Mouse (Mus musculus) limb, embryonic 10.5 days (tissue): ENCODE results near the gene Sass6. TPM values are rescaled to one million over a fixed set of nuclear protein-coding genes. Genes with fewer than 3 reads are reported as not detected.
"Not testable (repeated sequence)": the region's sequence is repeated elsewhere in the genome, so short reads cannot be mapped to it uniquely, and the experiment has no call there.

ENCODE experiments used
- DNase-seq: peaks from one replicate; pipeline ENCODE4 v3.0.0-alpha.2; 2017; ENCODE audit warnings: low spot score
- H3K27ac ChIP-seq: fragments of 300-500 bp; sonication (generic); 2 replicates; pipeline ENCODE4 v1.5.1; 2016; ENCODE audit warnings: mild to moderate bottlenecking
- H3K27me3 ChIP-seq: fragments of 300-500 bp; sonication (generic); 2 replicates; pipeline ENCODE4 v1.6.1; 2016; ENCODE audit warnings: low read depth, mild to moderate bottlenecking; ENCODE audit not compliant: poor library complexity, severe bottlenecking
- H3K36me3 ChIP-seq: fragments of 300-500 bp; sonication (generic); 2 replicates; pipeline ENCODE4 v1.6.1; 2016; ENCODE audit warnings: mild to moderate bottlenecking, moderate library complexity
- H3K4me1 ChIP-seq: fragments of 300-500 bp; sonication (generic); 2 replicates; pipeline ENCODE4 v1.6.1; 2016
- H3K4me3 ChIP-seq: fragments of 300-500 bp; sonication (generic); 2 replicates; pipeline ENCODE4 v1.5.1; 2016; ENCODE audit warnings: mild to moderate bottlenecking, moderate library complexity
- H3K9me3 ChIP-seq: fragments of 300-500 bp; sonication (generic); replicated peaks from 2 replicates; pipeline ENCODE4 v1.6.1; 2016; ENCODE audit warnings: mild to moderate bottlenecking
- WGBS: fragments of 180-500 bp; shearing (Covaris S2); methylation state at CpG from one replicate; pipeline ENCODE4 v1.1.7; 2016; 5-methylcytosine and 5-hydroxymethylcytosine counted together
- polyA plus RNA-seq: library from polyadenylated mRNA; unstranded; fragments of >200 nt; fragmentation: Nextera tagmentation; extraction: Ambion mirVana; gene quantifications from 2 replicates; pipeline ENCODE4 v1.2.1, GENCODE M21; 2016

The Sass6 gene
- polyA plus RNA-seq, 1 experiment from 2014 or later: 41.9 TPM

DNA sequence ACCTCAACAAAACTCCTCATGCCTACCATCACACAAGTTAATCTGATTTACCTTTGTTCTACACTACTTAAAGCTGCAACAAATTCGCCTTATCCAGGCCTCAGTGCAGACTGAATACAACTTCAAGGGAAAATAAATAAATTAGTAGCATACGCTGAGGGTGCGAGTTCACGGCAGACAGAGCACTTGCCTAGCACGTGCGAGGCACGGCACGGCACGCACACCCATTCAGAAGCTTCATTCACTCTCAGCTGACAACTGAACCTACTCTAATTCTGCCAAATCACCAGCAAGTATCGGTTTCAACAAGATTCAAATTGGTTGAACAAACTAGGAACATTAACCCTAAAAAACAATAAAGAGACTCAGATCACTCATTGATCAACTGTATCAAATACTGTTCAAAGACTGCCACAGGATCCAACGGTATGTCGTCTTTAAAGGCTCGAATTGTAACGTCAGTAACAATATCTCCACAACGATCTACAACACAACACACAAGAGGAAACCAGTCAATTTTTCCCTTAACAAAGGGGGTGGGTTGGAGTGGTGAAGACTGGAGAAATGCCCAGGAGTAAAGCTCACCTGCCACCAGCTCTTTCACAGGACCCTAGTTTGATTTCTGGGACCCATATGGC is 64.3 kb downstream of the Sass6 start:
- no peak for DNase-seq
- no peak overlapping the region for H3K4me3 ChIP-seq
- peaks cover 18% of the 10 kb centered on the region for H3K4me1 ChIP-seq
- H3K27ac ChIP-seq: no peak overlapping the region
- WGBS: 78% methylated on average over 15 of the region's 15 CpGs
- no peaks in the 10 kb centered on the region for H3K9me3 ChIP-seq
- peaks cover 2% of the 10 kb centered on the region; the same call in 1 of the 2 replicates for H3K36me3 ChIP-seq
- no peaks in the 10 kb centered on the region for H3K27me3 ChIP-seq

DNA sequence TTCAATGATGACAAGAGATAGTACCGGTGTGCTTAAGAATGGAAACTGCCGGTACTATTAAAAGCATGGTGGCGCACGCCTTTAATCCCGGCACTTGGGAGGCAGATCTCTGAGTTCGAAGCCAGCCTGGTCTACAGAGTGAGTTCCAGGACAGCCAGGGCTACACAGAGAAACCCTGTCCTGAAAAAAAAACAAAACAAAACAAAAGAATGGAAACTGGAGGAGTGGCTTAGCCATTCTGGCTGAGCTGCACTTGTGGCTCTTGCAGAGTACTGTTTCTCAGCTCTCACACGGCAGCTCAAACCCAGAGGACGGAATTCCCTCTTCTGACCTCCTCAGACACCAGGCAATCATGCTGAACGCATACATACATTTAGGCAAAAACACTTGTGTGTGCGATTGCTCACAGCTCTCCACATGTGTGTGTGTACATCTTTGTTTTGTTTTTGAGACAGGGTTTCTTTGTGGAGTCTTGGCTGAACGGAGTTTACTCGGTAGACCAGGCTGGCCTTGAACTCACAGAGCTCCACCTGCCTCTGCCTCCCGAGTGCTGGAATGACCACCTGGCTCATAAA is 65.2 kb downstream of the Sass6 start:
- Histone ChIP-seq H3K36me3 (peaks cover 2% of the 10 kb centered on the region; the same call in 1 of the 2 replicates), H3K9me3 (no peaks in the 10 kb centered on the region), H3K4me1 (peaks cover 18% of the 10 kb centered on the region), H3K27ac (no peak overlapping the region), H3K27me3 (no peaks in the 10 kb centered on the region), H3K4me3 (no peak overlapping the region)
- DNase-seq: no peak
- 89% methylated on average over 13 of the region's 13 CpGs for WGBS

DNA sequence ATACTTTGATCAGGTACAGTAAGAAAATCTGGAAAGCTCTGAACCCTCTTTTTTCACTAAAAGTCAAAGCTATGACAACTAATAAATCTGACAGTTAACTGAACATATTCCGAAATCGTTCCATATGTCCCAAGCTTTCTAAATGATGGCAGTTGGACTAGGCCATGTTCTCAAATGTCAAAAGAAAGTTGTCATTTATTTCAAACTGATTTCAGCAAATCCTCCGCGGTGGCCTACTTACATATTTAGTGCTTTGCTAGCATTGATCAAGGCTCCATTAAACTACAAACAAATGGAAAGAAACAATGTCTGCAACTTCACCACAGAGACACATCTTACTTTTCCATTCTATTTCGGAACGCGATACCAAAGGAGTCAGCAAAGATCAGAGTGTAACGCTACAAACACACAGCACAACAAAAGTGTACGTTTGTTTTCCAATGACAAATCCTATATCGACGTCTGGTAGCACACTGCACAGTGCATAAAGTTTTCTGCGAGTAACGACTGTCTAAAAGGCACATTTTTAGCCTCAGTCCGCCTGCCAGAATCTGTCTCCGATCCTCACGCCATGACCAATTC is 66.6 kb downstream of the Sass6 start:
- H3K27me3 ChIP-seq: no peaks in the 10 kb centered on the region
- 7% methylated on average over 16 of the region's 16 CpGs for WGBS
- H3K4me1 ChIP-seq: peaks cover 18% of the 10 kb centered on the region

DNA sequence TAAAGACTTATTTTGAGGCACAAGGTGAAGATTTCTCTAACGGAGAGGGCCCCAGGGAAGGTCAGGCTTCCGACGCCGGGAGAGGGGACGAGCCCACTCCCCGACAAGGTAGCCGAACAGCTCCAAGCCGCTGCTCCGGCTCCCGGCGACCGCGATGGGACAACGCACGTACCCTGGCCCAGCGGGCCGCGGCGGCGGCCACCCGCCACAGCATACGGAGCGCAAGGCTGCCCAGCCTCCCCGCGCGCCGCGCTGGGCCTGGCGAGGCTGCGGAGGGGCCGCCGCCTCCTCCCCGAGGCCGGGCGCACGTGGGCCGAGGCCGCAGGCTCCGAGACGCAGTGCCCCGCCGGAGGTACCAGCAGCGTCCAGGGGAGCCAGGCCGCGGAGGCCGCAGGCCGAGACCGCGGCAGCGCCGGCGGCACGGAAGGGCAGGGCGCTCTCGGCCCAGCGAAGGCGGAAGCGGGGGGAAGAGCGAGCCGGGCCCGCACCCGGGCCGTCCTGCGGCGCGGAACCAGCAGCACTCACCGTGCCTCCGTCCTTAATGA is 67.2 kb downstream of the Sass6 start:
- Histone ChIP-seq H3K9me3 (no peaks in the 10 kb centered on the region), H3K27ac (peak overlapping the region; percentile 99), H3K4me3 (peak overlapping the region; percentile 99), H3K4me1 (peaks cover 18% of the 10 kb centered on the region), H3K36me3 (peaks cover 2% of the 10 kb centered on the region; the same call in 1 of the 2 replicates), H3K27me3 (no peaks in the 10 kb centered on the region)
- WGBS: under 1% methylated on average over 67 of the region's 68 CpGs
- DNase-seq: peak; percentile 78

More for the DNA sequence above, 66.6 kb downstream of the Sass6 start:
- H3K4me3 ChIP-seq: peak overlapping the region; percentile 99
- H3K36me3 ChIP-seq: peaks cover 2% of the 10 kb centered on the region; the same call in 1 of the 2 replicates
- DNase-seq: no peak
- no peaks in the 10 kb centered on the region for H3K9me3 ChIP-seq
- peak overlapping the region; percentile 99 for H3K27ac ChIP-seq

- peak within 1 kb of the TSS; percentile 99 for H3K4me3 ChIP-seq
- no peaks in the 10 kb centered on the region for H3K9me3 ChIP-seq
- peaks cover 18% of the 10 kb centered on the region for H3K4me1 ChIP-seq
- under 1% methylated on average over 39 of the region's 39 CpGs for WGBS
- peak within 1 kb of the TSS; percentile 99 for H3K27ac ChIP-seq
- DNase-seq: peak; percentile 99
- H3K27me3 ChIP-seq: no peaks in the 10 kb centered on the region
- H3K36me3 ChIP-seq: peaks cover 4% of the 10 kb centered on the region; the same call in 1 of the 2 replicates
Observed at GRCm38 (mm10) chr3:116662463-116662863, 67.7 kb downstream of the Sass6 start, which contains the start of gene Mfsd14a. TSS of gene Mfsd14a (minus strand) at chr3:116662677.

GRCm38 (mm10) chr3:116664281-116664680 is 69.5 kb downstream of the Sass6 start:
- DNase-seq, H3K36me3 ChIP-seq, H3K4me3 ChIP-seq, H3K9me3 ChIP-seq, H3K27me3 ChIP-seq, H3K27ac ChIP-seq: not testable (repeated sequence)
- WGBS: 91% methylated on average over 9 of the region's 9 CpGs
- peaks cover 14% of the 10 kb centered on the region for H3K4me1 ChIP-seq

Other genes with a start within 250 kb of the Sass6 start
- 12.0 and 13.1 TPM in 2 replicates for gene Cdc14a, start 170.9 kb upstream of the Sass6 start, polyA plus RNA-seq
- 111 and 121 TPM in 2 replicates for gene Rtca, start 86.8 kb upstream of the Sass6 start, polyA plus RNA-seq
- gene Dbt, start 81.9 kb upstream of the Sass6 start, polyA plus RNA-seq: 11.2 and 12.4 TPM in 2 replicates
- 0.48 and 0.61 TPM in 2 replicates for gene Lrrc39, start 32.0 kb upstream of the Sass6 start, polyA plus RNA-seq
- gene Trmt13, start 19.6 kb downstream of the Sass6 start, polyA plus RNA-seq: 23.1 and 30.0 TPM in 2 replicates
- gene Mfsd14a, start 67.7 kb downstream of the Sass6 start, polyA plus RNA-seq: 86.1 and 87.0 TPM in 2 replicates
- not detected in 2 replicates for gene Gm43191, start 86.3 kb downstream of the Sass6 start, polyA plus RNA-seq
- 8.5 and 11.1 TPM in 2 replicates for gene Slc35a3, start 117.8 kb downstream of the Sass6 start, polyA plus RNA-seq
- 6.4 and 7.3 TPM in 2 replicates for gene Agl, start 213.2 kb downstream of the Sass6 start, polyA plus RNA-seq